Mouse (Mus musculus): ENCODE results near the gene Zdhhc1.

The Zdhhc1 gene

GRCm38 (mm10) chr8:105493495-105493894 lies 3.2 kb downstream of the Zdhhc1 start:
- H3K36me3 ChIP-seq (ENCODE audit: insufficient read depth, low read length), result no peaks in the 10 kb centered on the region
- peaks cover 24% of the 10 kb centered on the region for H3K4me1 ChIP-seq (replicated peaks; ENCODE audit: low read depth, low read length)
- H3K4me3 ChIP-seq (replicated peaks; ENCODE audit: low read length), result no peak overlapping the region
- TF ChIP-seq NANOG (IDR thresholded peaks at IDR 0.05; ENCODE audit: borderline replicate concordance, low read length), result no peak
- no peak for TF ChIP-seq CTCF (conservative IDR thresholded peaks at IDR 0.05; ENCODE audit: low read length)
- no peak for TF ChIP-seq POU5F1 (IDR thresholded peaks at IDR 0.05; ENCODE audit: borderline replicate concordance, low read length)
- H3K27me3 ChIP-seq (ENCODE audit: insufficient read depth, low read length), result peaks cover 25% of the 10 kb centered on the region
- no peaks in the 10 kb centered on the region for H3K9me3 ChIP-seq (ENCODE audit: low read length)

GRCm38 (mm10) chr8:105489281-105489680 lies 7.4 kb downstream of the Zdhhc1 start:
- H3K9me3 ChIP-seq (ENCODE audit: low read length), result no peaks in the 10 kb centered on the region
- no peaks in the 10 kb centered on the region for H3K36me3 ChIP-seq (ENCODE audit: insufficient read depth, low read length)
- peaks cover 9% of the 10 kb centered on the region for H3K4me1 ChIP-seq (replicated peaks; ENCODE audit: low read depth, low read length)
- TF ChIP-seq CTCF (conservative IDR thresholded peaks at IDR 0.05; ENCODE audit: low read length) (no peak), POU5F1 (IDR thresholded peaks at IDR 0.05; ENCODE audit: borderline replicate concordance, low read length) (no peak), NANOG (IDR thresholded peaks at IDR 0.05; ENCODE audit: borderline replicate concordance, low read length) (no peak)
- H3K4me3 ChIP-seq (replicated peaks; ENCODE audit: low read length), result no peak overlapping the region
- no peaks in the 10 kb centered on the region for H3K27me3 ChIP-seq (ENCODE audit: insufficient read depth, low read length)

GRCm38 (mm10) chr8:105488082-105488481 lies 8.6 kb downstream of the Zdhhc1 start:
- Histone ChIP-seq H3K4me1 (replicated peaks; ENCODE audit: low read depth, low read length) (peaks cover 21% of the 10 kb centered on the region), H3K27me3 (ENCODE audit: insufficient read depth, low read length) (no peaks in the 10 kb centered on the region), H3K36me3 (ENCODE audit: insufficient read depth, low read length) (no peaks in the 10 kb centered on the region), H3K9me3 (ENCODE audit: low read length) (no peaks in the 10 kb centered on the region), H3K4me3 (replicated peaks; ENCODE audit: low read length) (no peak overlapping the region)
- TF ChIP-seq POU5F1 (IDR thresholded peaks at IDR 0.05; ENCODE audit: borderline replicate concordance, low read length) (no peak), CTCF (conservative IDR thresholded peaks at IDR 0.05; ENCODE audit: low read length) (no peak), NANOG (IDR thresholded peaks at IDR 0.05; ENCODE audit: borderline replicate concordance, low read length) (no peak)

GRCm38 (mm10) chr8:105484392-105484791 lies 12.3 kb downstream of the Zdhhc1 start:
- Histone ChIP-seq H3K9me3 (ENCODE audit: low read length) (no peaks in the 10 kb centered on the region), H3K27me3 (ENCODE audit: insufficient read depth, low read length) (no peaks in the 10 kb centered on the region), H3K4me1 (replicated peaks; ENCODE audit: low read depth, low read length) (peaks cover 51% of the 10 kb centered on the region), H3K4me3 (replicated peaks; ENCODE audit: low read length) (no peak overlapping the region), H3K36me3 (ENCODE audit: insufficient read depth, low read length) (no peaks in the 10 kb centered on the region)
- TF ChIP-seq POU5F1 (IDR thresholded peaks at IDR 0.05; ENCODE audit: borderline replicate concordance, low read length) (no peak), NANOG (IDR thresholded peaks at IDR 0.05; ENCODE audit: borderline replicate concordance, low read length) (no peak), CTCF (conservative IDR thresholded peaks at IDR 0.05; ENCODE audit: low read length) (peak; percentile 65)

GRCm38 (mm10) chr8:105484030-105484368 lies 12.7 kb downstream of the Zdhhc1 start:
- Histone ChIP-seq H3K4me3 (replicated peaks; ENCODE audit: low read length) (no peak overlapping the region), H3K9me3 (ENCODE audit: low read length) (no peaks in the 10 kb centered on the region), H3K36me3 (ENCODE audit: insufficient read depth, low read length) (no peaks in the 10 kb centered on the region), H3K27me3 (ENCODE audit: insufficient read depth, low read length) (no peaks in the 10 kb centered on the region), H3K4me1 (replicated peaks; ENCODE audit: low read depth, low read length) (peaks cover 55% of the 10 kb centered on the region)
- TF ChIP-seq POU5F1 (IDR thresholded peaks at IDR 0.05; ENCODE audit: borderline replicate concordance, low read length) (no peak), CTCF (conservative IDR thresholded peaks at IDR 0.05; ENCODE audit: low read length) (no peak), NANOG (IDR thresholded peaks at IDR 0.05; ENCODE audit: borderline replicate concordance, low read length) (no peak)

GRCm38 (mm10) chr8:105483212-105484029 lies 13.3 kb downstream of the Zdhhc1 start:
- Histone ChIP-seq H3K27me3 (ENCODE audit: insufficient read depth, low read length) (no peaks in the 10 kb centered on the region), H3K4me1 (replicated peaks; ENCODE audit: low read depth, low read length) (peaks cover 61% of the 10 kb centered on the region), H3K9me3 (ENCODE audit: low read length) (no peaks in the 10 kb centered on the region), H3K4me3 (replicated peaks; ENCODE audit: low read length) (no peak overlapping the region), H3K36me3 (ENCODE audit: insufficient read depth, low read length) (no peaks in the 10 kb centered on the region)
- TF ChIP-seq CTCF (conservative IDR thresholded peaks at IDR 0.05; ENCODE audit: low read length) (peak; percentile 16), POU5F1 (IDR thresholded peaks at IDR 0.05; ENCODE audit: borderline replicate concordance, low read length) (no peak), NANOG (IDR thresholded peaks at IDR 0.05; ENCODE audit: borderline replicate concordance, low read length) (no peak)

GRCm38 (mm10) chr8:105482123-105482522 lies 14.6 kb downstream of the Zdhhc1 start:
- Histone ChIP-seq H3K4me1 (replicated peaks; ENCODE audit: low read depth, low read length) (peaks cover 74% of the 10 kb centered on the region), H3K36me3 (ENCODE audit: insufficient read depth, low read length) (no peaks in the 10 kb centered on the region), H3K9me3 (ENCODE audit: low read length) (no peaks in the 10 kb centered on the region), H3K27me3 (ENCODE audit: insufficient read depth, low read length) (peaks cover 4% of the 10 kb centered on the region; the same call in 1 of the 2 replicates), H3K4me3 (replicated peaks; ENCODE audit: low read length) (no peak overlapping the region; the same call in 1 of the 2 replicates)
- TF ChIP-seq NANOG (IDR thresholded peaks at IDR 0.05; ENCODE audit: borderline replicate concordance, low read length), result no peak
- TF ChIP-seq CTCF (conservative IDR thresholded peaks at IDR 0.05; ENCODE audit: low read length), result no peak
- no peak for TF ChIP-seq POU5F1 (IDR thresholded peaks at IDR 0.05; ENCODE audit: borderline replicate concordance, low read length)

- Histone ChIP-seq H3K9me3 (ENCODE audit: low read length) (no peaks in the 10 kb centered on the region), H3K4me1 (replicated peaks; ENCODE audit: low read depth, low read length) (peaks cover 81% of the 10 kb centered on the region), H3K36me3 (ENCODE audit: insufficient read depth, low read length) (no peaks in the 10 kb centered on the region), H3K27me3 (ENCODE audit: insufficient read depth, low read length) (peaks cover 8% of the 10 kb centered on the region), H3K4me3 (replicated peaks; ENCODE audit: low read length) (peak overlapping the region; percentile 49; the same call in 1 of the 2 replicates)
- TF ChIP-seq NANOG (IDR thresholded peaks at IDR 0.05; ENCODE audit: borderline replicate concordance, low read length) (no peak), CTCF (conservative IDR thresholded peaks at IDR 0.05; ENCODE audit: low read length) (peak; percentile 88), POU5F1 (IDR thresholded peaks at IDR 0.05; ENCODE audit: borderline replicate concordance, low read length) (no peak)
These were observed 15.2 kb downstream of the Zdhhc1 start for GRCm38 (mm10) chr8:105481453-105481852.

Measured in E14TG2a.4 (cell line).